Mouse (Mus musculus) spleen, adult 2 months (tissue): ENCODE results near the gene Prpsap2.

ENCODE experiments used
- CTCF ChIP-seq: fragments of 200-500 bp; IDR thresholded peaks from 2 replicates; pipeline ENCODE4 v1.5.1; 2011; ENCODE audit warnings: mild to moderate bottlenecking, inconsistent platforms; ENCODE audit not compliant: insufficient read depth, insufficient read length, insufficient replicate concordance; ENCODE audit errors: extremely low read depth
- POLR2A ChIP-seq: fragments of 200-500 bp; IDR thresholded peaks from 2 replicates; pipeline ENCODE4 v1.6.1; 2011; ENCODE audit warnings: low read depth, low read length, inconsistent platforms

DNA sequence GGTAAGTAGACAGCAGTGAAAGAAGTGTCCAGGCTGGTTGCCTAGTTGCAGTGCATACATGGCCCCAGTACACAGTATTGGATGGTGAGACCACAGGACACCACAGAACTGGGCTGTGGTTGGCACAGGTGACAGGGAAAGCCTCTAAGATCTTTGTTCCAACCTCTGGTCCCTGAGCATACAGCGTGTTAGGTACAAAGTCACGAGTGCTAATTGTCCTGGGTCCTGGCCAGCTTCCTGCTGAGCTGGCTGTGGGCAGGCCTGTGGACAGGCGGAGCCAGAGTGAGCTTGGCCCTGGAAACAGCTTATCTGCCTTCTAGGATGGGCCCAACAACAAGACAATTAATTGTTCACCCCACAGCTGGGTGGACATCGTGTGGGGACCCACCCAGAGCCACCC is 62.0 kb downstream of the Prpsap2 start:
- TF ChIP-seq CTCF (no peak), POLR2A (no peak)
